Mouse (Mus musculus): ENCODE results near the gene Hs2st1. TPM values are rescaled to one million over a fixed set of nuclear protein-coding genes. Genes with fewer than 3 reads are reported as not detected.
A peak's percentile ranks its signal among the peaks of the same experiment; 100 is the strongest.
"Not testable (repeated sequence)": the region's sequence is repeated elsewhere in the genome, so short reads cannot be mapped to it uniquely, and the experiment has no call there.

Gene Hs2st1
- 24.1 and 24.6 TPM in 2 replicates for polyA plus RNA-seq (2016; fragmentation: Nextera tagmentation; extraction: Ambion mirVana)

GRCm38 (mm10) chr3:144570047-144570815 lies at the start of gene Hs2st1, which contains the start of gene Selenof:
Gene Hs2st1, minus strand, starts transcription at chr3:144570181.
Gene Selenof, plus strand, starts transcription at chr3:144570304.
- no peaks in the 10 kb centered on the region for H3K27me3 ChIP-seq (replicated peaks)
- peak; percentile 98 for ATAC-seq (ENCODE audit: low FRiP score, low read depth)
- H3K4me2 ChIP-seq (replicated peaks), result peak within 1 kb of the TSS; percentile 84
- peak within 1 kb of the TSS; percentile 74 for H3K4me3 ChIP-seq
- WGBS, result under 1% methylated on average over 63 of the region's 69 CpGs
- peak within 1 kb of the TSS; percentile 88 for H3K9ac ChIP-seq
- peak within 1 kb of the TSS; percentile 91 for H3K27ac ChIP-seq
- H3K9me3 ChIP-seq, result no peaks in the 10 kb centered on the region
- peaks cover 25% of the 10 kb centered on the region for H3K4me1 ChIP-seq
- peaks cover 5% of the 10 kb centered on the region for H3K36me3 ChIP-seq

- H3K9ac ChIP-seq, result no peak overlapping the region
- no peak overlapping the region for H3K4me2 ChIP-seq (replicated peaks)
- 91% methylated on average over 10 of the region's 10 CpGs for WGBS
- no peak overlapping the region for H3K27ac ChIP-seq
- no peak for ATAC-seq (ENCODE audit: low FRiP score, low read depth)
- H3K36me3 ChIP-seq, result no peaks in the 10 kb centered on the region
- H3K4me1 ChIP-seq, result peaks cover 20% of the 10 kb centered on the region
- no peak overlapping the region for H3K4me3 ChIP-seq
- H3K9me3 ChIP-seq, result no peaks in the 10 kb centered on the region
- H3K27me3 ChIP-seq (replicated peaks), result no peaks in the 10 kb centered on the region
Measured at GRCm38 (mm10) chr3:144617633-144618180, 47.7 kb upstream of the Hs2st1 start.

- H3K9ac ChIP-seq, result no peak overlapping the region
- no peak overlapping the region for H3K27ac ChIP-seq
- 42% methylated on average over 8 of the region's 8 CpGs for WGBS
- peak; percentile 94 for ATAC-seq (ENCODE audit: low FRiP score, low read depth)
- H3K27me3 ChIP-seq (replicated peaks), result no peaks in the 10 kb centered on the region
- H3K4me1 ChIP-seq, result peaks cover 20% of the 10 kb centered on the region
- H3K4me3 ChIP-seq, result no peak overlapping the region
- H3K9me3 ChIP-seq, result no peaks in the 10 kb centered on the region
- no peaks in the 10 kb centered on the region for H3K36me3 ChIP-seq
- H3K4me2 ChIP-seq (replicated peaks), result no peak overlapping the region
Measured at GRCm38 (mm10) chr3:144616654-144617425, 46.9 kb upstream of the Hs2st1 start.

- H3K27me3 ChIP-seq (replicated peaks), result no peaks in the 10 kb centered on the region
- H3K36me3 ChIP-seq, result no peaks in the 10 kb centered on the region
- H3K9me3 ChIP-seq, result no peaks in the 10 kb centered on the region
- H3K27ac ChIP-seq, result no peak overlapping the region
- no peak overlapping the region for H3K4me2 ChIP-seq (replicated peaks)
- no peak for ATAC-seq (ENCODE audit: low FRiP score, low read depth)
- no peak overlapping the region for H3K9ac ChIP-seq
- no peak overlapping the region for H3K4me3 ChIP-seq
- peaks cover 20% of the 10 kb centered on the region for H3K4me1 ChIP-seq
- 65% methylated on average over 9 of the region's 9 CpGs for WGBS
Measured at GRCm38 (mm10) chr3:144615459-144615858, 45.5 kb upstream of the Hs2st1 start.

- Histone ChIP-seq H3K4me2 (replicated peaks) (no peak overlapping the region), H3K9ac (no peak overlapping the region), H3K36me3 (no peaks in the 10 kb centered on the region), H3K27ac (no peak overlapping the region), H3K4me3 (no peak overlapping the region), H3K4me1 (peaks cover 20% of the 10 kb centered on the region), H3K27me3 (replicated peaks) (no peaks in the 10 kb centered on the region), H3K9me3 (no peaks in the 10 kb centered on the region)
- ATAC-seq (ENCODE audit: low FRiP score, low read depth), result no peak
- 40% methylated on average over 10 of the region's 10 CpGs for WGBS
Measured at GRCm38 (mm10) chr3:144614698-144615097, 44.7 kb upstream of the Hs2st1 start.

GRCm38 (mm10) chr3:144614277-144614676 lies 44.3 kb upstream of the Hs2st1 start:
- no peaks in the 10 kb centered on the region for H3K27me3 ChIP-seq (replicated peaks)
- no peak for ATAC-seq (ENCODE audit: low FRiP score, low read depth)

GRCm38 (mm10) chr3:144612382-144612781 lies 42.4 kb upstream of the Hs2st1 start:
- no peak overlapping the region for H3K27ac ChIP-seq
- H3K4me1 ChIP-seq, result peaks cover 20% of the 10 kb centered on the region
- no peaks in the 10 kb centered on the region for H3K36me3 ChIP-seq
- no peak for ATAC-seq (ENCODE audit: low FRiP score, low read depth)
- H3K4me2 ChIP-seq (replicated peaks), result no peak overlapping the region
- H3K27me3 ChIP-seq (replicated peaks), result no peaks in the 10 kb centered on the region
- no peak overlapping the region for H3K4me3 ChIP-seq
- H3K9ac ChIP-seq, result no peak overlapping the region
- 75% methylated on average over 6 of the region's 6 CpGs for WGBS
- H3K9me3 ChIP-seq, result no peaks in the 10 kb centered on the region

More at GRCm38 (mm10) chr3:144614277-144614676, 44.3 kb upstream of the Hs2st1 start:
- H3K9me3 ChIP-seq, result no peaks in the 10 kb centered on the region
- H3K4me3 ChIP-seq, result no peak overlapping the region
- H3K4me2 ChIP-seq (replicated peaks), result no peak overlapping the region
- H3K4me1 ChIP-seq, result peaks cover 20% of the 10 kb centered on the region
- WGBS, result 79% methylated on average over 6 of the region's 6 CpGs
- H3K36me3 ChIP-seq, result no peaks in the 10 kb centered on the region
- no peak overlapping the region for H3K9ac ChIP-seq
- H3K27ac ChIP-seq, result no peak overlapping the region

- Histone ChIP-seq H3K36me3 (no peaks in the 10 kb centered on the region), H3K9ac (no peak overlapping the region), H3K4me1 (peaks cover 17% of the 10 kb centered on the region), H3K4me2 (replicated peaks) (no peak overlapping the region), H3K4me3 (no peak overlapping the region), H3K9me3 (no peaks in the 10 kb centered on the region), H3K27me3 (replicated peaks) (no peaks in the 10 kb centered on the region), H3K27ac (no peak overlapping the region)
- ATAC-seq (ENCODE audit: low FRiP score, low read depth), result no peak
- 65% methylated on average over 8 of the region's 8 CpGs for WGBS
Measured at GRCm38 (mm10) chr3:144611626-144612271, 41.8 kb upstream of the Hs2st1 start.

- ATAC-seq (ENCODE audit: low FRiP score, low read depth), result no peak
- Histone ChIP-seq H3K27me3 (replicated peaks) (no peaks in the 10 kb centered on the region), H3K9me3 (no peaks in the 10 kb centered on the region), H3K9ac (no peak overlapping the region), H3K27ac (no peak overlapping the region), H3K36me3 (no peaks in the 10 kb centered on the region), H3K4me2 (replicated peaks) (no peak overlapping the region), H3K4me1 (peaks cover 7% of the 10 kb centered on the region; the same call in 1 of the 2 replicates), H3K4me3 (no peak overlapping the region)
- 39% methylated on average over 5 of the region's 5 CpGs for WGBS
Measured at GRCm38 (mm10) chr3:144610759-144611158, 40.8 kb upstream of the Hs2st1 start.

GRCm38 (mm10) chr3:144608090-144608489 lies 38.1 kb upstream of the Hs2st1 start:
- H3K9ac ChIP-seq, result no peak overlapping the region
- ATAC-seq (ENCODE audit: low FRiP score, low read depth), result no peak
- no peaks in the 10 kb centered on the region for H3K4me1 ChIP-seq
- whole genome bisulfite sequencing, result 89% methylated on average over 5 of the region's 5 CpGs
- no peak overlapping the region for H3K27ac ChIP-seq
- H3K9me3 ChIP-seq, result no peaks in the 10 kb centered on the region
- H3K27me3 ChIP-seq (replicated peaks), result no peaks in the 10 kb centered on the region
- H3K4me3 ChIP-seq, result no peak overlapping the region
- no peak overlapping the region for H3K4me2 ChIP-seq (replicated peaks)
- no peaks in the 10 kb centered on the region for H3K36me3 ChIP-seq

GRCm38 (mm10) chr3:144606449-144606848 lies 36.5 kb upstream of the Hs2st1 start:
- Histone ChIP-seq H3K27me3 (replicated peaks) (no peaks in the 10 kb centered on the region), H3K9ac (no peak overlapping the region), H3K9me3 (no peaks in the 10 kb centered on the region), H3K4me2 (replicated peaks) (no peak overlapping the region), H3K4me3 (no peak overlapping the region), H3K27ac (no peak overlapping the region), H3K36me3 (no peaks in the 10 kb centered on the region), H3K4me1 (no peaks in the 10 kb centered on the region)
- no peak for ATAC-seq (ENCODE audit: low FRiP score, low read depth)
- 70% methylated on average over 4 of the region's 4 CpGs for WGBS

GRCm38 (mm10) chr3:144605811-144606210 lies 35.8 kb upstream of the Hs2st1 start:
- H3K27ac ChIP-seq; H3K4me2 ChIP-seq (replicated peaks); ATAC-seq (ENCODE audit: low FRiP score, low read depth); H3K4me1 ChIP-seq; H3K9ac ChIP-seq; H3K4me3 ChIP-seq; H3K9me3 ChIP-seq; H3K36me3 ChIP-seq; H3K27me3 ChIP-seq (replicated peaks): not testable (repeated sequence)
- WGBS, result 73% methylated on average over 7 of the region's 7 CpGs
